29 mouse cellular contexts compared by ENCODE assay signal in genomic region chr4:148058218-148058819, GRCm38 (mm10). TPM values are rescaled to one million over a fixed set of nuclear protein-coding genes. Genes with fewer than 3 reads are reported as not detected.
DNase-seq lines count a peak whose midpoint lies in the region; ATAC-seq and TF ChIP-seq lines count a peak whose summit lies in the region.
"Had no signal": no experiment of that assay in that cellular context is flagged by ENCODE, and none has a peak within 500 bp of the region (broad histone marks: within the 10 kb centered on the region; RNA-seq: fewer than 3 reads in every experiment).

No protein-coding gene starts in this region.

- no peak overlapping the region for H3ac ChIP-seq in myocyte (ENCODE audit: control insufficient read depth, insufficient read length)

- H3K27me3 ChIP-seq in forebrain, embryonic 16.5 days (replicated peaks; ENCODE audit: control insufficient read depth, insufficient read depth, low read length), result no peaks in the 10 kb centered on the region
- no peaks in the 10 kb centered on the region for H3K27me3 ChIP-seq in forebrain, embryonic 10.5 days (ENCODE audit: poor library complexity, severe bottlenecking)
- H3K27me3 ChIP-seq in myocyte (ENCODE audit: control insufficient read depth, insufficient read depth, insufficient read length), result no peaks in the 10 kb centered on the region
- H3K27me3 ChIP-seq in hindbrain, embryonic 13.5 days, result no peaks in the 10 kb centered on the region
- H3K27me3 ChIP-seq: embryonic facial prominence, embryonic 12.5 days; embryonic facial prominence, embryonic 15.5 days; heart, embryonic 13.5 days; hindbrain, embryonic 15.5 days had no signal

- no peak overlapping the region for H3K9ac ChIP-seq in forebrain, embryonic 16.5 days (replicated peaks; ENCODE audit: low read depth, low read length)
- H3K9ac ChIP-seq in hindbrain, embryonic 13.5 days, result no peak overlapping the region
- H3K9ac ChIP-seq: embryonic facial prominence, embryonic 12.5 days; embryonic facial prominence, embryonic 15.5 days; heart, embryonic 13.5 days; hindbrain, embryonic 15.5 days had no signal

- TF ChIP-seq CTCF in left cerebral cortex, adult 2 months (IDR thresholded peaks at IDR 0.05), result no peak

- WGBS in forebrain, embryonic 16.5 days, result 91% methylated on average over 9 of the region's 9 CpGs
- WGBS in forebrain, embryonic 10.5 days, result 94% methylated on average over 9 of the region's 9 CpGs
- 94% methylated on average over 9 of the region's 9 CpGs for WGBS in hindbrain, embryonic 13.5 days

- peaks cover 15% of the 10 kb centered on the region for H3K36me3 ChIP-seq in forebrain, embryonic 16.5 days (ENCODE audit: control insufficient read depth, insufficient read depth)
- peaks cover 63% of the 10 kb centered on the region for H3K36me3 ChIP-seq in forebrain, embryonic 10.5 days (replicated peaks)
- H3K36me3 ChIP-seq in myocyte (ENCODE audit: control insufficient read depth, insufficient read depth), result peaks cover 18% of the 10 kb centered on the region
- peaks cover 60% of the 10 kb centered on the region for H3K36me3 ChIP-seq in hindbrain, embryonic 13.5 days

- no peak overlapping the region for H3K4me3 ChIP-seq in forebrain, embryonic 16.5 days (replicated peaks; ENCODE audit: low read length)
- H3K4me3 ChIP-seq in forebrain, embryonic 10.5 days, result no peak overlapping the region
- no peak overlapping the region for H3K4me3 ChIP-seq in left cerebral cortex, adult 2 months
- no peak overlapping the region for H3K4me3 ChIP-seq in myocyte
- H3K4me3 ChIP-seq in hindbrain, embryonic 13.5 days, result no peak overlapping the region
- H3K4me3 ChIP-seq: embryonic facial prominence, embryonic 12.5 days; embryonic facial prominence, embryonic 15.5 days; heart, embryonic 10.5 days; heart, embryonic 13.5 days; hindbrain, embryonic 15.5 days had no signal

- no peaks in the 10 kb centered on the region for H3K79me2 ChIP-seq in myocyte (ENCODE audit: control insufficient read depth, insufficient read depth)

- H3K9me3 ChIP-seq in forebrain, embryonic 16.5 days (ENCODE audit: control insufficient read depth, low read length), result no peaks in the 10 kb centered on the region
- H3K9me3 ChIP-seq in forebrain, embryonic 10.5 days, result no peaks in the 10 kb centered on the region
- H3K9me3 ChIP-seq in hindbrain, embryonic 13.5 days, result no peaks in the 10 kb centered on the region
- H3K9me3 ChIP-seq: embryonic facial prominence, embryonic 12.5 days; embryonic facial prominence, embryonic 15.5 days; heart, embryonic 10.5 days; heart, embryonic 13.5 days; hindbrain, embryonic 15.5 days had no signal

- peak overlapping the region; percentile 53; the same call in 1 of the 2 replicates for H3K27ac ChIP-seq in forebrain, embryonic 16.5 days (ENCODE audit: low read length)
- H3K27ac ChIP-seq in forebrain, embryonic 10.5 days, result no peak overlapping the region
- peak overlapping the region; percentile 63 for H3K27ac ChIP-seq in left cerebral cortex, adult 2 months
- H3K27ac ChIP-seq in hindbrain, embryonic 13.5 days, result no peak overlapping the region
- H3K27ac ChIP-seq: embryonic facial prominence, embryonic 12.5 days; embryonic facial prominence, embryonic 15.5 days; heart, embryonic 10.5 days; heart, embryonic 13.5 days; hindbrain, embryonic 15.5 days had no signal

- intact Hi-C loops in gastrocnemius, postnatal 14 days (cut with DNase I; ENCODE audit: low total_unique reads), result no loop called here
- intact Hi-C loops in left cerebral cortex, adult 2 months (cut with DNase I), result no loop called here
- intact Hi-C loops in left cerebral cortex, postnatal 36 days (cut with DNase I), result no loop called here

- no peak for DNase-seq in forebrain, embryonic 10.5 days (ENCODE audit: extremely low spot score, low spot score)
- DNase-seq in gastrocnemius, postnatal 10 days, result peak; percentile 3
- no peak for DNase-seq in gastrocnemius, postnatal 14 days
- no peak for DNase-seq in left cerebral cortex, adult 2 months (ENCODE audit: extremely low spot score in 1 of 2, low spot score in 2 of 2)
- DNase-seq in left cerebral cortex, postnatal 36 days (ENCODE audit: low spot score in 2 of 2), result no peak
- DNase-seq: adrenal gland, adult 2 months; adrenal gland, postnatal 14 days; cerebellum, adult 18-20 months; cerebellum, adult 9-10 months; cerebellum, postnatal 14 days; heart, adult 18-20 months; heart, postnatal 14 days; heart, postnatal 4 days; kidney, adult 8-10 months had no signal

- no peak for TF ChIP-seq POLR2A in myocyte (IDR thresholded peaks at IDR 0.05; ENCODE audit: insufficient read length, low read depth)

- no peak overlapping the region for H3K4me2 ChIP-seq in forebrain, embryonic 16.5 days (ENCODE audit: low read length)
- no peak overlapping the region for H3K4me2 ChIP-seq in myocyte (ENCODE audit: low read depth)
- H3K4me2 ChIP-seq in hindbrain, embryonic 13.5 days, result no peak overlapping the region
- H3K4me2 ChIP-seq: embryonic facial prominence, embryonic 12.5 days; embryonic facial prominence, embryonic 15.5 days; heart, embryonic 13.5 days; hindbrain, embryonic 15.5 days had no signal

- H3K4me1 ChIP-seq in forebrain, embryonic 16.5 days (replicated peaks; ENCODE audit: control insufficient read depth, insufficient read depth, low read length), result peaks cover 6% of the 10 kb centered on the region; the same call in 1 of the 2 replicates
- H3K4me1 ChIP-seq in forebrain, embryonic 10.5 days, result peaks cover 8% of the 10 kb centered on the region
- H3K4me1 ChIP-seq in hindbrain, embryonic 13.5 days (replicated peaks), result no peaks in the 10 kb centered on the region
- H3K4me1 ChIP-seq: embryonic facial prominence, embryonic 12.5 days; embryonic facial prominence, embryonic 15.5 days; hindbrain, embryonic 15.5 days had no signal

- ATAC-seq in forebrain, embryonic 16.5 days, result no peak
- no peak for ATAC-seq in hindbrain, embryonic 13.5 days (ENCODE audit: low FRiP score)
- ATAC-seq: CD4-positive, CD25-positive, alpha-beta regulatory T cell, adult 4 months; intestine, postnatal 0 days had no signal

TF ChIP-seq in myocyte, 11 proteins besides CTCF, POLR2A, EP300 and RAD21:
- TF ChIP-seq TCF12 (IDR thresholded peaks at IDR 0.05; ENCODE audit: insufficient read depth, poor library complexity, severe bottlenecking) (peak; percentile 19), USF1 (IDR thresholded peaks at IDR 0.05; ENCODE audit: low read depth) (no peak), CEBPB (IDR thresholded peaks at IDR 0.05; ENCODE audit: insufficient read depth, poor library complexity, severe bottlenecking) (no peak), MYOD1 (IDR thresholded peaks at IDR 0.05; ENCODE audit: control insufficient read depth in 1 of 3, insufficient read length in 2 of 3, low read depth in 2 of 3) (peak in 2 of 3 experiments; percentile 35 to 51), POLR2AphosphoS2 (IDR thresholded peaks at IDR 0.05; ENCODE audit: insufficient read length, low read depth) (peak; percentile 59), MAX (IDR thresholded peaks at IDR 0.05; ENCODE audit: low read depth) (no peak), TCF3 (IDR thresholded peaks at IDR 0.05; ENCODE audit: insufficient read length, low read depth) (no peak), SRF (IDR thresholded peaks at IDR 0.05; ENCODE audit: control insufficient read depth, insufficient read length, low read depth) (no peak), E2F4 (IDR thresholded peaks at IDR 0.05; ENCODE audit: insufficient read depth) (no peak), REST (IDR thresholded peaks at IDR 0.05; ENCODE audit: insufficient read depth, insufficient read length) (no peak), MYOG (IDR thresholded peaks at IDR 0.05; ENCODE audit: control insufficient read depth in 1 of 3, insufficient read depth in 1 of 3, insufficient read length in 2 of 3, low read depth in 2 of 3) (peak in 2 of 3 experiments; percentile 27 to 75)

RNA-seq across cellular contexts. Expression of gene Mthfr, which starts 19.4 kb away (rescaled TPM):
- polyA plus RNA-seq in forebrain, embryonic 16.5 days (2015; fragmentation: Nextera tagmentation; extraction: Ambion mirVana), result 17.3 and 22.0 TPM in 2 replicates
- 27.7 and 30.1 TPM in 2 replicates for polyA plus RNA-seq in forebrain, embryonic 10.5 days (2016; fragmentation: Nextera tagmentation; extraction: Ambion mirVana)
- total RNA-seq in gastrocnemius, postnatal 10 days (2021), result 10 to 100 TPM; 20.0 to 23.4 TPM
- 10 to 100 TPM; 12.0 to 12.3 TPM for total RNA-seq in gastrocnemius, postnatal 14 days (2021)
- total RNA-seq in left cerebral cortex, adult 2 months (2021), result 10 to 100 TPM; 30.7 to 32.0 TPM
- 10 to 100 TPM; 26.6 to 38.0 TPM for total RNA-seq in left cerebral cortex, postnatal 36 days (2021)
- 31.8 TPM for polyA plus RNA-seq in myocyte (2012; fragmentation: generic; extraction: Trizol)
- 22.1 and 22.3 TPM in 2 replicates for polyA plus RNA-seq in hindbrain, embryonic 13.5 days (2015; fragmentation: Nextera tagmentation; extraction: Ambion mirVana)

RNA-seq across cellular contexts. Expression of gene Clcn6, which starts 19.7 kb away (rescaled TPM):
- polyA plus RNA-seq in forebrain, embryonic 16.5 days (2015; fragmentation: Nextera tagmentation; extraction: Ambion mirVana), result 34.3 and 40.6 TPM in 2 replicates
- polyA plus RNA-seq in forebrain, embryonic 10.5 days (2016; fragmentation: Nextera tagmentation; extraction: Ambion mirVana), result 13.4 and 14.2 TPM in 2 replicates
- total RNA-seq in gastrocnemius, postnatal 10 days (2021), result 1 to 10 TPM; 7.1 to 8.5 TPM
- total RNA-seq in gastrocnemius, postnatal 14 days (2021), result 1 to 10 TPM; 4.7 to 5.4 TPM
- 10 to 100 TPM; 81.4 to 84.4 TPM for total RNA-seq in left cerebral cortex, adult 2 months (2021)
- total RNA-seq in left cerebral cortex, postnatal 36 days (2021), result 10 to 100 TPM; 77.1 to 79.7 TPM
- 19.6 TPM for polyA plus RNA-seq in myocyte (2012; fragmentation: generic; extraction: Trizol)
- polyA plus RNA-seq in hindbrain, embryonic 13.5 days (2015; fragmentation: Nextera tagmentation; extraction: Ambion mirVana), result 30.7 and 32.8 TPM in 2 replicates

RNA-seq across cellular contexts. Expression of gene Agtrap, which starts 29.5 kb away (rescaled TPM):
- polyA plus RNA-seq in forebrain, embryonic 16.5 days (2015; fragmentation: Nextera tagmentation; extraction: Ambion mirVana), result 4.7 and 5.5 TPM in 2 replicates
- polyA plus RNA-seq in forebrain, embryonic 10.5 days (2016; fragmentation: Nextera tagmentation; extraction: Ambion mirVana), result 19.4 TPM in 2 replicates
- 10 to 100 TPM; 14.9 to 15.5 TPM for total RNA-seq in gastrocnemius, postnatal 10 days (2021)
- total RNA-seq in gastrocnemius, postnatal 14 days (2021), result 10 to 100 TPM; 12.3 to 14.7 TPM
- total RNA-seq in left cerebral cortex, adult 2 months (2021), result 10 to 100 TPM in 1 of 2 experiments, 1 to 10 TPM in 1; 6.6 to 10.2 TPM
- total RNA-seq in left cerebral cortex, postnatal 36 days (2021), result 1 to 10 TPM; 5.9 to 7.7 TPM
- polyA plus RNA-seq in myocyte (2012; fragmentation: generic; extraction: Trizol), result 10.9 TPM
- polyA plus RNA-seq in hindbrain, embryonic 13.5 days (2015; fragmentation: Nextera tagmentation; extraction: Ambion mirVana), result 7.6 and 8.4 TPM in 2 replicates

RNA-seq across cellular contexts. Expression of gene Nppa, which starts 57.8 kb away (rescaled TPM):
- 0.83 TPM in 1 of 2 replicates, not detected in the other for polyA plus RNA-seq in forebrain, embryonic 16.5 days (2015; fragmentation: Nextera tagmentation; extraction: Ambion mirVana)
- polyA plus RNA-seq in forebrain, embryonic 10.5 days (2016; fragmentation: Nextera tagmentation; extraction: Ambion mirVana), result 0.31 TPM in 1 of 2 replicates, not detected in the other
- total RNA-seq in gastrocnemius, postnatal 10 days (2021), result not detected
- not detected for total RNA-seq in gastrocnemius, postnatal 14 days (2021)
- total RNA-seq in left cerebral cortex, adult 2 months (2021), result not detected
- not detected for total RNA-seq in left cerebral cortex, postnatal 36 days (2021)
- not detected for polyA plus RNA-seq in myocyte (2012; fragmentation: generic; extraction: Trizol)
- polyA plus RNA-seq in hindbrain, embryonic 13.5 days (2015; fragmentation: Nextera tagmentation; extraction: Ambion mirVana), result 3.9 and 5.2 TPM in 2 replicates
- total RNA-seq: adrenal gland, adult 2 months; adrenal gland, postnatal 14 days; gastrocnemius, adult 18-20 months; gastrocnemius, postnatal 4 days; MEL had no signal
- polyA plus RNA-seq: adrenal gland, adult 2 months; C2C12; CD4-positive, CD25-positive, alpha-beta regulatory T cell, adult 4 months; hindbrain, embryonic 11.5 days had no signal

Comparison
In these comparisons a context has a peak if more than half of its experiments do, and no peak if none do; other contexts are left out.
1. H3K27ac ChIP-seq: peak in forebrain, embryonic 16.5 days (single experiment) and left cerebral cortex, adult 2 months (single experiment); none in forebrain, embryonic 10.5 days (single experiment) and hindbrain, embryonic 13.5 days (single experiment).
2. RNA of gene Clcn6, which starts 19.7 kb away (total RNA-seq): 81.4 to 84.4 TPM in left cerebral cortex, adult 2 months and 77.1 to 79.7 TPM in left cerebral cortex, postnatal 36 days; 7.1 to 8.5 TPM in gastrocnemius, postnatal 10 days and 4.7 to 5.4 TPM in gastrocnemius, postnatal 14 days; every median in the first group is over 4 times any median in the second.